Mouse (Mus musculus) heart, adult 2 months (tissue): ENCODE measurements at regions not wholly inside any gene's neighbourhood (a gene's known extent, or its start where the extent isn't known, plus 50 kb on each side); places are given as distances from the start of the nearest gene placed in this dataset.
A peak's percentile ranks its signal among the peaks of the same experiment; 100 is the strongest.

Experiments used
- DNase-seq, 2 experiments: peaks; one replicate each; pipeline ENCODE4 v3.0.0; 2021
- H3K27ac ChIP-seq: fragments of 200-600 bp; 2 replicates; pipeline ENCODE4 v1.8.1; 2022
- H3K27me3 ChIP-seq: fragments of 200-500 bp; 2 replicates; pipeline ENCODE4 v1.6.1; 2012; ENCODE audit warnings: mild to moderate bottlenecking, low read length, inconsistent platforms, mixed read lengths; ENCODE audit not compliant: control insufficient read depth, insufficient read depth
- H3K36me3 ChIP-seq: fragments of 200-500 bp; 2 replicates; pipeline ENCODE4 v1.6.1; 2012; ENCODE audit warnings: low read length, inconsistent platforms; ENCODE audit not compliant: control insufficient read depth, insufficient read depth
- H3K4me1 ChIP-seq: fragments of 200-500 bp; 2 replicates; pipeline ENCODE4 v1.6.1; 2011; ENCODE audit warnings: low read length; ENCODE audit not compliant: control insufficient read depth, insufficient read depth
- H3K4me3 ChIP-seq: fragments of 200-600 bp; 2 replicates; pipeline ENCODE4 v1.8.1; 2022
- H3K79me2 ChIP-seq: fragments of 200-500 bp; replicated peaks from 2 replicates; pipeline ENCODE4 v1.6.1; 2012; ENCODE audit warnings: mild to moderate bottlenecking, inconsistent platforms, low read length, moderate library complexity, mixed read lengths; ENCODE audit not compliant: control insufficient read depth, insufficient read depth
- H3K9ac ChIP-seq: fragments of 200-500 bp; 2 replicates; pipeline ENCODE4 v1.6.1; 2012; ENCODE audit warnings: low read depth, mild to moderate bottlenecking, control low read depth, inconsistent platforms, low read length, mixed read lengths
- CTCF ChIP-seq: fragments of 200-600 bp; IDR thresholded peaks from 2 replicates; pipeline ENCODE4 v1.8.1; 2022; ENCODE audit warnings: antibody characterized with exemption, mild to moderate bottlenecking, moderate library complexity
- EP300 ChIP-seq: fragments of 200-500 bp; IDR thresholded peaks from 2 replicates; pipeline ENCODE4 v1.6.1; 2011; ENCODE audit warnings: low read depth, low read length, control low read depth; ENCODE audit not compliant: insufficient read depth
- POLR2A ChIP-seq: fragments of 200-500 bp; IDR thresholded peaks from 2 replicates; pipeline ENCODE4 v1.6.1; 2011; ENCODE audit warnings: mild to moderate bottlenecking, low read depth, low read length, control low read depth; ENCODE audit not compliant: insufficient read depth
- WGBS: fragments of 180-500 bp; shearing (Covaris S2); methylation state at CpG from one replicate; pipeline ENCODE4 v1.1.7; 2018; 5-methylcytosine and 5-hydroxymethylcytosine counted together
- intact Hi-C: fragments of 180-260 bp; cut with DNase I; formaldehyde crosslinking; loops from one replicate; pipeline ENCODE4 v1.15.1; 2025

GRCm38 (mm10) chr1:39069086-39069655 lies 83.8 kb downstream of the Pdcl3 start:
- Histone ChIP-seq H3K9ac (no peak overlapping the region), H3K36me3 (no peaks in the 10 kb centered on the region), H3K27ac (no peak overlapping the region), H3K79me2 (no peaks in the 10 kb centered on the region), H3K4me3 (no peak overlapping the region), H3K4me1 (no peaks in the 10 kb centered on the region; the same call in 1 of the 2 replicates), H3K27me3 (no peaks in the 10 kb centered on the region)
- 48% methylated on average over 11 of the region's 11 CpGs for WGBS
- TF ChIP-seq POLR2A (no peak), CTCF (no peak), EP300 (no peak)
- intact Hi-C loops = no loop called here
- DNase-seq = no peak

- Histone ChIP-seq H3K27ac (no peak overlapping the region), H3K4me1 (no peaks in the 10 kb centered on the region), H3K36me3 (no peaks in the 10 kb centered on the region), H3K4me3 (no peak overlapping the region), H3K27me3 (no peaks in the 10 kb centered on the region), H3K9ac (no peak overlapping the region), H3K79me2 (no peaks in the 10 kb centered on the region)
- WGBS = 69% methylated on average over 7 of the region's 7 CpGs
- no peak for DNase-seq
- intact Hi-C loops = no loop called here
- TF ChIP-seq CTCF (no peak), POLR2A (no peak)
These were observed 84.3 kb downstream of the Pdcl3 start for GRCm38 (mm10) chr1:39069676-39070075.

GRCm38 (mm10) chr1:39075966-39076365 lies 90.6 kb downstream of the Pdcl3 start:
- 87% methylated on average over 5 of the region's 5 CpGs for WGBS
- no peaks in the 10 kb centered on the region for H3K4me1 ChIP-seq
- no peaks in the 10 kb centered on the region for H3K79me2 ChIP-seq
- H3K9ac ChIP-seq = no peak overlapping the region
- no peak overlapping the region for H3K27ac ChIP-seq
- no peak for DNase-seq
- no peaks in the 10 kb centered on the region for H3K27me3 ChIP-seq
- intact Hi-C loops = no loop called here
- H3K4me3 ChIP-seq = no peak overlapping the region
- no peak for TF ChIP-seq POLR2A
- TF ChIP-seq EP300 = no peak
- TF ChIP-seq CTCF = no peak
- H3K36me3 ChIP-seq = no peaks in the 10 kb centered on the region

- no peaks in the 10 kb centered on the region for H3K36me3 ChIP-seq
- 25% methylated on average over 4 of the region's 4 CpGs for WGBS
- DNase-seq = peak; percentile 51 to 52
- H3K9ac ChIP-seq = no peak overlapping the region
- H3K27ac ChIP-seq = peak overlapping the region; percentile 47
- no peaks in the 10 kb centered on the region for H3K27me3 ChIP-seq
- intact Hi-C loops = no loop called here
- TF ChIP-seq POLR2A (no peak), EP300 (no peak), CTCF (no peak)
- H3K4me3 ChIP-seq = no peak overlapping the region
- no peaks in the 10 kb centered on the region for H3K4me1 ChIP-seq
- H3K79me2 ChIP-seq = no peaks in the 10 kb centered on the region
These were observed 93.3 kb downstream of the Pdcl3 start for GRCm38 (mm10) chr1:39078584-39079315.

GRCm38 (mm10) chr1:39083911-39084826 lies 98.8 kb downstream of the Pdcl3 start:
- intact Hi-C loops = no loop called here
- no peak for TF ChIP-seq CTCF
- TF ChIP-seq POLR2A = no peak
- TF ChIP-seq EP300 = no peak

GRCm38 (mm10) chr1:39086273-39086672 lies 100.9 kb downstream of the Pdcl3 start:
- TF ChIP-seq POLR2A (no peak), CTCF (no peak), EP300 (peak; percentile 64; the same call in 1 of the 2 replicates)
- peak; percentile 49 to 68 for DNase-seq
- 45% methylated on average over 11 of the region's 11 CpGs for WGBS
- no peak overlapping the region for H3K4me3 ChIP-seq
- intact Hi-C loops = no loop called here
- no peaks in the 10 kb centered on the region for H3K27me3 ChIP-seq
- no peak overlapping the region for H3K9ac ChIP-seq
- H3K36me3 ChIP-seq = no peaks in the 10 kb centered on the region
- H3K79me2 ChIP-seq = no peaks in the 10 kb centered on the region
- peaks cover 7% of the 10 kb centered on the region for H3K4me1 ChIP-seq
- H3K27ac ChIP-seq = peak overlapping the region; percentile 47; the same call in 1 of the 2 replicates

More at GRCm38 (mm10) chr1:39083911-39084826, 98.8 kb downstream of the Pdcl3 start:
- Histone ChIP-seq H3K4me3 (no peak overlapping the region), H3K9ac (no peak overlapping the region), H3K79me2 (no peaks in the 10 kb centered on the region), H3K4me1 (peaks cover 5% of the 10 kb centered on the region), H3K27ac (no peak overlapping the region), H3K27me3 (no peaks in the 10 kb centered on the region), H3K36me3 (no peaks in the 10 kb centered on the region)
- DNase-seq = no peak
- WGBS = 90% methylated on average over 7 of the region's 7 CpGs
